Mouse (Mus musculus): ENCODE results near the gene Arhgap44.

DNA sequence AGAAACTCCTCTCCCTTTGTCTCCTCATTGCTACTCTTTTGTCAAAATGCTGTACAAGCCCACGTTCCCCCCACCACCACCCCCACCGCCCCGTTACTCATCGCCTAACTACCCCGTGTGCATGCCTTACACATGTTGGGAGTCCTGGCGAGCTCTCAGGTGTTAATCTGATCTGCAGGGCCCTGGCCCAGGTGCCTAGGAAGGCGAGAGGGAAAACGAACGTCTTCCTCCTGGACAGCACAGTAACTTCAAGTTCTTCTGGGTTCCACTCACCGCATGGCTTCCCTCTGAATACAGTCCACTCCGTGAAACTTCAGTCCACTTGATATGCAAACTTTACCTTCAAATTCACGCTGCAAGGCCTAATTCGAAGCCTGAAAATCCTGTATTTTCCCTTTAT is 97.6 kb downstream of the Arhgap44 start:
- TF ChIP-seq CTCF (IDR thresholded peaks at IDR 0.05; ENCODE audit: borderline replicate concordance, insufficient read depth, low read length) = no peak
- TF ChIP-seq POLR2A (IDR thresholded peaks at IDR 0.05; ENCODE audit: low read depth, low read length) = no peak

Data from embryonic fibroblast, embryonic 13.5 days (primary cell).